Mouse (Mus musculus) heart, postnatal 25 days (tissue): ENCODE data around the gene Cyp27b1. TPM values are rescaled to one million over a fixed set of nuclear protein-coding genes. Genes with fewer than 3 reads are reported as not detected.
"Not testable (repeated sequence)": the region's sequence is repeated elsewhere in the genome, so short reads cannot be mapped to it uniquely, and the experiment has no call there.

ENCODE experiments used
- DNase-seq: peaks from one replicate; pipeline ENCODE4 v3.0.0; 2022; ENCODE audit warnings: low spot score
- intact Hi-C: fragments of 180-260 bp; cut with DNase I; formaldehyde crosslinking; loops from one replicate; pipeline ENCODE4 v1.15.1; 2025
- total RNA-seq, 2 experiments: library from RNA; stranded (reverse); gene quantifications; 2 replicates each; pipeline ENCODE4 v1.2.3; 2021

The Cyp27b1 gene
- total RNA-seq, 2 experiments from 2014 or later, result 0.14 TPM; not detected in 1

- no peak for DNase-seq
- intact Hi-C loops, result no loop called here
These were observed 751 bp downstream of the Cyp27b1 start for GRCm38 (mm10) chr10:127048608-127049394.

GRCm38 (mm10) chr10:127049395-127050118, 1.5 kb downstream of the Cyp27b1 start:
- intact Hi-C loops, result no loop called here
- DNase-seq, result no peak

- no peak for DNase-seq
- intact Hi-C loops, result no loop called here
These were observed 2.0 kb downstream of the Cyp27b1 start for GRCm38 (mm10) chr10:127050119-127050474.

GRCm38 (mm10) chr10:127054646-127055045, 6.6 kb downstream of the Cyp27b1 start:
- intact Hi-C loops, result no loop called here
- no peak for DNase-seq

GRCm38 (mm10) chr10:127055406-127055805, 7.4 kb downstream of the Cyp27b1 start:
- DNase-seq, result no peak
- intact Hi-C loops, result no loop called here

- intact Hi-C loops, result no loop called here
- no peak for DNase-seq
These were observed 8.4 kb downstream of the Cyp27b1 start for GRCm38 (mm10) chr10:127056490-127056889.

- no peak for DNase-seq
- intact Hi-C loops, result no loop called here
These were observed 10.1 kb downstream of the Cyp27b1 start for GRCm38 (mm10) chr10:127058161-127058560.

GRCm38 (mm10) chr10:127058708-127059107, 10.7 kb downstream of the Cyp27b1 start:
- intact Hi-C loops, result no loop called here
- DNase-seq, result no peak

GRCm38 (mm10) chr10:127059174-127059967, 11.3 kb downstream of the Cyp27b1 start:
- DNase-seq, result no peak
- intact Hi-C loops, result no loop called here

GRCm38 (mm10) chr10:127059968-127060916, 12.2 kb downstream of the Cyp27b1 start, which contains the start of gene March9:
Gene March9, minus strand, starts transcription at chr10:127060184.
- intact Hi-C loops, result no loop called here
- DNase-seq, result no peak

GRCm38 (mm10) chr10:127061085-127061484, 13.0 kb downstream of the Cyp27b1 start:
- intact Hi-C loops, result no loop called here
- no peak for DNase-seq

- no peak for DNase-seq
- intact Hi-C loops, result no loop called here
These were observed 13.5 kb downstream of the Cyp27b1 start for GRCm38 (mm10) chr10:127061513-127061912.

- intact Hi-C loops, DNase-seq: not testable (repeated sequence)
These were observed 14.1 kb downstream of the Cyp27b1 start for GRCm38 (mm10) chr10:127062101-127062500.

GRCm38 (mm10) chr10:127062503-127062902, 14.5 kb downstream of the Cyp27b1 start:
- DNase-seq, result no peak
- intact Hi-C loops, result no loop called here

- DNase-seq, result peak; percentile 96
- intact Hi-C loops, result no loop called here
These were observed 15.3 kb downstream of the Cyp27b1 start, which contains the start of gene Cdk4 for GRCm38 (mm10) chr10:127063239-127063872. Gene Cdk4, plus strand, starts transcription at chr10:127063534.

GRCm38 (mm10) chr10:127063913-127064870, 16.1 kb downstream of the Cyp27b1 start:
- DNase-seq, result no peak
- intact Hi-C loops, result no loop called here

- intact Hi-C loops, result no loop called here
- no peak for DNase-seq
These were observed 17.9 kb downstream of the Cyp27b1 start for GRCm38 (mm10) chr10:127065981-127066380.
